Mouse (Mus musculus) G1E-ER4 (cell line): ENCODE measurements at regions not wholly inside any gene's neighbourhood (a gene's known extent, or its start where the extent isn't known, plus 50 kb on each side); places are given as distances from the start of the nearest gene placed in this dataset.

Experiments used
- GATA1 ChIP-seq: IDR thresholded peaks from one replicate; pipeline ENCODE4 v1.8.0; 2012; ENCODE audit warnings: low read length, inconsistent platforms

DNA sequence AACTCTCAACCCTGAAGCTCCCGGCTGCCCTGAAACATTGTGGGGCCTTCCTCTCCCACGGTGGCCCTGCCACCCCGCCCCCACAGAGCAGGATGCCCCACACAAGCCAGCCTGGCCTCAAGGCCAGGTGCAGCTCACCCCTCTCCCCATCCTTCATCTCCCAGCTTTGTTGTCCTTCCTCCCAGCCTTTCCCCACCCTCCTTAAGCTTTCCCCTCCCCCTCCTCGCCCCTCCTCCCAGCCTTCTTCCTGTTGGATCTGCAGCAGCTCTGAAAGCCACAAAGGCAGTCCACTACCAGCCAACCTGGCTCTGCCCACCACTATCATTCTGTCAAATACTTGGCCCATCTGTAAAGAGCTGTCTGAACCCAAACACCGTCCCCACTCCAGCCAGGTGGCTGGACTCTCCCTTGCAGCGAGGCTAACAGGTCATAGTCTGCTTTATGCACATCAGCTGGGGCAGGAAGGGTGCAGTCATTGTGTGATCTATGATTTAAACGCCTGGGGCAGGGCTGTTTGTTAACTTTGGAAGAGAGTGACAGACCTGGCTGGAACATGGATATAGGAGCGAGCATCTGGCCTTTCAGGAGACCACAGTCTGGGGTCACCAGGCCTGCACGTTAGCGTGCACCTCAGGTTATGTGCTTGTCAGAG is 119.9 kb upstream of the Atp6ap2 start:
- no peak for TF ChIP-seq GATA1

DNA sequence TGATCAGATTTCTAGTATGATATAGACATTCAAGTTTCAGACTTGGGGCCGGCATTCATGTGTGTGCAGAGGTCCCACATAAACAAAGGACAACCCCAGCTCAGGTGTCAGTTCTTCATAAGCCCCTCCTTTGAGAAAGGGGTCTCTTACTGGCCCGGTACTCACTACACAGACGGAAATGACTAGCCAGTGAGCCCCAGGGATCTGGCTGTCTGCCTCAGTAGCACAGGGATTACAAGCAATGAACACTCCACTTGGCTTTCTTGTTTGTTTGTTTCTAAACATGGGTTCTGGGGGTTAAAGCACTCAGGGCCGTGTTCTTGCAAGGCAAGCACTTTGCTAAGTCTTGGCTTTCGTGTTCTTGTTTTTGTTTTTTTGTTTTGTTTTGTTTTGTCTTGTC is 115.3 kb upstream of the Atp6ap2 start:
- TF ChIP-seq GATA1 = no peak

- no peak for TF ChIP-seq GATA1
Measured at GRCm38 (mm10) chrX:12479207-12479606, 108.4 kb upstream of the Atp6ap2 start.

DNA sequence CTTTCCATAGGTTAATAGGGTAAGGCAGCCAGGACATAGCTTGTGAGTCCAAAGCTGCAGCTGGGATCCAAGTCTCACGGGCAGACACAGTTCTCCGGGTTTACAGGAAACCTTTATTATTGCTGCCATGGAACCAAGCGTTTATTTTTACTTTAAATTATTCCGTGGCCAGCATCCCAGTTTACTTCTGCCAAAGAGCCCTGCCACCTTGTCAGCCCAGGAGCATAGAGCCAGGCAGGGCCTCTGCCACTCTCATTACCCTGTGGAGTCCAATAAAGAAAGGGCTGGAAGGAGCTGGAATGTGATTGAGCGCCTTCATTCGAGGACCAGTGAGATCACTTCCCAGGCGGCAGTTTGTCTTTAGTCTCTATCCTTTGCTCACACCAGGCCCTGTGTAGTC is 96.6 kb upstream of the Atp6ap2 start:
- no peak for TF ChIP-seq GATA1

GRCm38 (mm10) chrX:12493216-12493615 is 94.4 kb upstream of the Atp6ap2 start:
- no peak for TF ChIP-seq GATA1

GRCm38 (mm10) chrX:12493916-12494315 is 93.7 kb upstream of the Atp6ap2 start:
- TF ChIP-seq GATA1 = no peak

DNA sequence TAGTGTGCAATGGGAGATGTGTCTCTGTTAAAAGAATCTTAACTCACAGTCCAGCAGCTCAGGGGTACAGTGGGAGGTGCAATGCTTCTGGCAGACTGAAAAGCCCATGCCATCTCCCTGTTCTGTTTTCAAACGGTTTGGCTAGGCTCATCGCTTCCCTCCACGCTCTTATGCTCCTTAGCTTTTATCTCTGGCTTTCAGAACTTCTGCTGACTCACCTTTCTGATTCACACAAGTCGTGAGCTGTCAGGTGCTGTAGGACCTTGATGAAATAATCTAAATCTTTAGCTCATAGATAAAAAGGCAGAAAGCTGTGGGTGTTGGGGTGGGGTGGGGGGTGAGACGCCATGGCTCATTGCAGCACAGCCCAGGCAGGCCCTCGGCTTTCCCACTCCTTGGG is 93.1 kb upstream of the Atp6ap2 start:
- no peak for TF ChIP-seq GATA1

DNA sequence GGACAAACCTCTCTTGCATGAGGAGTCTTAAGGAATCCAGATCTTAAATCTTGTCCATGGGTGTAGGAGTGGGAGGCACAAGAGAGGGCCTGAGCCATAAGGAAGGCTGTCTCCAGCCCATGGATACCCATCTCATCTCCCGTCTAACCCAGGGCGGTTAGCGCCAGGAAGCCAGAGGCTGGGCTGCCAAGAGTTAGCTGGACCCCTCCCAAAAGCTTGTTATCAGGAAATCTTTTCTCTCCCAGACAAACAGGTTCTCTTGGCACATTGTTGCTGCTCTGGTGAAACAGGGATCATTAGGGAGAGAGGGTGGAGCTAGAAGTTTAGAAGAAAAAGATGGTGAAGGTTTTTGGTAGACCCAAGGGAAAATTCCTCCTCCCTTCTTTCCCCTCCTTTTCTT is 87.0 kb upstream of the Atp6ap2 start:
- no peak for TF ChIP-seq GATA1

- no peak for TF ChIP-seq GATA1
Measured at GRCm38 (mm10) chrX:12502364-12502763, 85.2 kb upstream of the Atp6ap2 start.

- no peak for TF ChIP-seq GATA1
Measured at GRCm38 (mm10) chrX:12503581-12503980, 84.0 kb upstream of the Atp6ap2 start.

DNA sequence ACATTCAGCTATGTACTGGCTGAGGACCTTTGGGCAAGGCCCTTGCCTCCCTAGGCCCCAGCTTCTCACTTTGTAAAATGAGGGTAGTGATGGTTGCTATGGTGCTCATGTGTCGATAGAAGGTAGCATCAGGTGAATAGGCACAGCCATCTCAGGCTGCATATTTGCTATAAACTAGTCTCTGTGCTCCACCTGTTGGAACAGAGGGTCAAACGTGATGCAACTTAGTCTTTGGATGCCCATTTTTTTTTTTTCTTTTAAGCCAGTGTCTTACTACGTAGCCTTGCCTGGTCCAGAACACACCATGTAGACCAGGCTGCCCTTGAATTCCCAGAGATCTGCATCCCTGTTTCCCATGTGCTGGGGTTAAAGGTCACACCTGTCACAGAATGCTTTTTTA is 76.5 kb upstream of the Atp6ap2 start:
- TF ChIP-seq GATA1 = no peak

- TF ChIP-seq GATA1 = no peak
Measured at GRCm38 (mm10) chrX:12525044-12525443, 62.6 kb upstream of the Atp6ap2 start.

DNA sequence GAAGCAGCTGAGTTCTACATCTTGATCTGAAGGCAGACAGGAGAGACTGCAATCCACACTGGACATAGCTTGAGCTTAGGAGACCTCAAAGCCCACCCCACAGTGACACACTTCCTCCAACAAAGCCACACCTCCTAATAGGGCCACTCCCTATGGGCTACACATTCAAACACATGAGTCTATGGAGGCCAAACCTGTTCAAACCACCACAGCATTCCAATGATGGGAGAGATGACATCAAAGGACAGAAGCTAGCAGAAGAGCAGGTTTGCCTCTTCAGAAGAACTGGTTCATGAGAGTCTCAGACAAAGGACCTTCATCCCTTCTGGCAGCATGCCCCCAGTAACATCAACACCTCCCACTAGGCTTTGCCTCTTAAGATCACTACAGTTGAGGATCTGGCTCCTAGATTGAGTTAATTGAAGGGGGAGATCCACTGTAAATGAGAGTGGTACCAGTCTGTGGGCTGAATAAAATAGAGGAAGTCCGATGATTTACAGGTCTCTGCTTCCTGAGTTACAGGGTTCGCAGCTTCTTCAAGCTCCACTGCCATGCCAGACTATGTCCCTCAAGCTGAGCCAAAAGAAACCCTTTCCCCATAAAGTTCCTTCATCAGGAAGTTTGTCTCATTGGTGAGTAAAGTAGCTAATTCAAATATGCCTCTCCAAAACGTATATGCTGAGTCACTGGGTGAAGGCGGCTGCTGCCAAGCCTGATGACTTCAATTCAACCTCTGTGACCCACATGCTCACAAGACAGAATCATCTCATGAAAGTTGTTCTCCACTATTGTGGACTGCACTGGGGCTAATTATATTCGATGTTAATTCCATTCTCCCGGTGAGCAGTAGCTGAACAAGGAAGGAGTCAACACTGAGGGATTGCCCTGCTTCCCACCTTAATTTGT is 56.9 kb upstream of the Atp6ap2 start:
- no peak for TF ChIP-seq GATA1
